Mouse (Mus musculus): ENCODE results near the gene Snx30. TPM values are rescaled to one million over a fixed set of nuclear protein-coding genes. Genes with fewer than 3 reads are reported as not detected.
A peak's percentile ranks its signal among the peaks of the same experiment; 100 is the strongest.

Gene Snx30
- polyA plus RNA-seq, 2 experiments: 1.6 to 2.2 TPM

DNA sequence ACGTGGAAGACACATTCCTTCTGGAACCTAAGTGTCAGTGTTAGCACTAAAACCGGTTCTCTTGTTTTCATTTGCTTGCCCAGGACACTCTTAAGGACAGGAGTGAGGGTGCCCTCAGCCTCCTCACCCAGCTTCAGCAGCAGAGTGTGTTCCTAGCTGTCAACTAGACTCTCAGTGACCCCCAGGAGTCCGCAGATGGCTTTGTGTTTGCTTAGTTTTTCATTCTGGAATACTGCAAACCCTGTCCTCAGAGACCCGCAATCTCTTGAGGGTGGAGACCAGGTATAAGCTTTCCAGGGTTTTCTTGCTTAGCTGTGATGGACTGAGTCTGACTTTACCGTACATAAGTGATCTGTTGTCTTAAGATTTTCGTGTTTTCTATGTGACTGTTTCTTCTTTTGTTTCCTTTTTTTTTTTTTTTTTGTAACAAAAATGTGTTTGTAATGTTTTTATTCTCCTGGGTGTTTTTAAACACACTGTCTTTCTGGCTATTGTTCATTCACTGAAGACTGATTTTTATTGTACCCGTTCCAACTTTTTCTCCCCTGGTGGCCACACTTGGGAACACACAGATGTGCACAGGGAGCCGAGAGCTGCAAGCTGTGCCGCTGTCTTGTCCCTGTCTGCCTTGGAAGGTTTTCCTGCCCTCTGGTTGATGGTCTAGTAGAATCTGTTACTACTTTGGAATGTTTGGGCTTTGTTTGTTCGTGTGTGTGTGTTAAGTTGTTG is 44.8 kb upstream of the Snx30 start:
- no peaks in the 10 kb centered on the region for H3K36me3 ChIP-seq (replicated peaks; ENCODE audit: control insufficient read depth, insufficient read depth, low read depth)
- 59% methylated on average over 10 of the region's 10 CpGs for WGBS (ENCODE audit: insufficient replicate concordance)
- DNase-seq (ENCODE audit: low read depth in 3 of 3, low spot score in 3 of 3) (no peak), ATAC-seq (ENCODE audit: insufficient read depth) (no peak)
- no peaks in the 10 kb centered on the region for H3K9me3 ChIP-seq (ENCODE audit: control insufficient read depth, low read length)
- peaks cover 0 to 4% of the 10 kb centered on the region in 2 experiments; a peak in 2 of 4 replicates for H3K4me1 ChIP-seq (replicated peaks; ENCODE audit: control insufficient read depth in 2 of 2, insufficient read depth in 2 of 2, low read length in 1 of 2)
- H3K27ac ChIP-seq: no peak overlapping the region
- no peak overlapping the region for H3K9ac ChIP-seq (replicated peaks)
- no peak overlapping the region for H3K4me2 ChIP-seq (ENCODE audit: low read depth)
- TF ChIP-seq CTCF (IDR thresholded peaks at IDR 0.05; ENCODE audit: low read depth) (peak; percentile 61), EP300 (IDR thresholded peaks at IDR 0.05; ENCODE audit: low read depth) (no peak)
- no peaks in the 10 kb centered on the region for H3K27me3 ChIP-seq (ENCODE audit: control insufficient read depth, insufficient read depth, low read length)
- H3K4me3 ChIP-seq (ENCODE audit: insufficient read depth in 1 of 2, low read depth in 2 of 2, low read length in 2 of 2): no peak overlapping the region

DNA sequence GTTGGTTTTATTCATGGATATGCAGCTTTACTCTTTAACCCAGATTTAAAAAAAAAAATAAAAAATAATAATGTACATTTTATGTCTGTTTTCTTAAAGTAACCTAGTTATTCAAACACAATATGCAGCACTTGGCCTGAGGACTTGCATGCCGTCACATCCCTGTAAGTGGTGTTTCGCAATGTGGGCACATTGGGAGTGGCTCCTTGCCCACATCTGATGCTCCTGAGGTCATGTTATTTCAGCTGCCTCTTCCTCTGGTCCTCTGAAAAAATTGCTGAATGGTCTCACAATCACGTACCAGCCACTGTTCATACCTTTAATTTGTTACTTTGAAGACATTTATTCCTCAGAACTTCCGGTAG is 44.3 kb upstream of the Snx30 start:
- H3K9me3 ChIP-seq (ENCODE audit: control insufficient read depth, low read length): no peaks in the 10 kb centered on the region
- no peak overlapping the region for H3K9ac ChIP-seq (replicated peaks)
- no peak overlapping the region for H3K4me2 ChIP-seq (ENCODE audit: low read depth)
- 65% methylated on average over 4 of the region's 4 CpGs for WGBS (ENCODE audit: insufficient replicate concordance)
- DNase-seq (ENCODE audit: low read depth in 3 of 3, low spot score in 3 of 3) (no peak), ATAC-seq (ENCODE audit: insufficient read depth) (no peak)
- TF ChIP-seq CTCF (IDR thresholded peaks at IDR 0.05; ENCODE audit: low read depth) (no peak), EP300 (IDR thresholded peaks at IDR 0.05; ENCODE audit: low read depth) (no peak)
- peaks cover 0 to 4% of the 10 kb centered on the region in 2 experiments; a peak in 2 of 4 replicates for H3K4me1 ChIP-seq (replicated peaks; ENCODE audit: control insufficient read depth in 2 of 2, insufficient read depth in 2 of 2, low read length in 1 of 2)
- no peaks in the 10 kb centered on the region for H3K36me3 ChIP-seq (replicated peaks; ENCODE audit: control insufficient read depth, insufficient read depth, low read depth)
- H3K27me3 ChIP-seq (ENCODE audit: control insufficient read depth, insufficient read depth, low read length): no peaks in the 10 kb centered on the region
- H3K4me3 ChIP-seq (ENCODE audit: insufficient read depth in 1 of 2, low read depth in 2 of 2, low read length in 2 of 2): no peak overlapping the region
- H3K27ac ChIP-seq: no peak overlapping the region

- no peak for DNase-seq (ENCODE audit: low read depth in 3 of 3, low spot score in 3 of 3)
- Histone ChIP-seq H3K27ac (no peak overlapping the region), H3K4me3 (ENCODE audit: insufficient read depth in 1 of 2, low read depth in 2 of 2, low read length in 2 of 2) (no peak overlapping the region), H3K36me3 (replicated peaks; ENCODE audit: control insufficient read depth, insufficient read depth, low read depth) (no peaks in the 10 kb centered on the region), H3K4me2 (ENCODE audit: low read depth) (no peak overlapping the region), H3K9ac (replicated peaks) (no peak overlapping the region), H3K27me3 (ENCODE audit: control insufficient read depth, insufficient read depth, low read length) (no peaks in the 10 kb centered on the region), H3K9me3 (ENCODE audit: control insufficient read depth, low read length) (no peaks in the 10 kb centered on the region), H3K4me1 (replicated peaks; ENCODE audit: control insufficient read depth in 2 of 2, insufficient read depth in 2 of 2, low read length in 1 of 2) (peaks cover 0 to 4% of the 10 kb centered on the region in 2 experiments; a peak in 2 of 4 replicates)
- 48% methylated on average over 7 of the region's 7 CpGs for WGBS (ENCODE audit: insufficient replicate concordance)
- ATAC-seq (ENCODE audit: insufficient read depth): no peak
- TF ChIP-seq EP300 (IDR thresholded peaks at IDR 0.05; ENCODE audit: low read depth): no peak
- no peak for TF ChIP-seq CTCF (IDR thresholded peaks at IDR 0.05; ENCODE audit: low read depth)
Measured at GRCm38 (mm10) chr4:59764950-59765349, 40.7 kb upstream of the Snx30 start.

GRCm38 (mm10) chr4:59765385-59766005 is 40.1 kb upstream of the Snx30 start:
- Histone ChIP-seq H3K27ac (no peak overlapping the region), H3K9me3 (ENCODE audit: control insufficient read depth, low read length) (no peaks in the 10 kb centered on the region)
- DNase-seq (ENCODE audit: low read depth in 3 of 3, low spot score in 3 of 3): no peak

DNA sequence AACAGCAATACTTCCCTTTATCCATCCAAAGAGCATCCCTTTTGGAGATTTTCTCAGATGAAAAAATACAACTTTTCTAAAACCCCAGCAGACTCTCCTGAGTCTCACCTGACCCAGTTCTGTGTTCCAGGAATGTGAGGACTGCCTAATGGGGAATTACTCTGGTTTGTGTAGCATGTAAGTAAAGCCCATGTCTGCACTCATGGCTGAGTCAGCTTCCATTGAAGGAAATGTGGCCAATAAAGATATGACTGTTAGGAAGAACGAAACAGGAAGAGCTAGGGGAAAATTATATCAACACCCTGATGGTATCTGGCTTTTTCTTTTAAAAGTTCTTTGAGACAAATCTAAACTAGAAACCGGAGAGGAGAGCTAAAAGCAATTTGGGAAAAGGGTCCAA is 37.9 kb upstream of the Snx30 start:
- Histone ChIP-seq H3K9ac (replicated peaks) (no peak overlapping the region), H3K27ac (no peak overlapping the region), H3K9me3 (ENCODE audit: control insufficient read depth, low read length) (no peaks in the 10 kb centered on the region), H3K36me3 (replicated peaks; ENCODE audit: control insufficient read depth, insufficient read depth, low read depth) (peaks cover 19% of the 10 kb centered on the region), H3K4me2 (ENCODE audit: low read depth) (no peak overlapping the region), H3K4me1 (replicated peaks; ENCODE audit: control insufficient read depth in 2 of 2, insufficient read depth in 2 of 2, low read length in 1 of 2) (peaks cover 0 to 4% of the 10 kb centered on the region in 2 experiments; a peak in 2 of 4 replicates), H3K27me3 (ENCODE audit: control insufficient read depth, insufficient read depth, low read length) (no peaks in the 10 kb centered on the region), H3K4me3 (ENCODE audit: insufficient read depth in 1 of 2, low read depth in 2 of 2, low read length in 2 of 2) (no peak overlapping the region)
- ATAC-seq (ENCODE audit: insufficient read depth) (no peak), DNase-seq (ENCODE audit: low read depth in 3 of 3, low spot score in 3 of 3) (no peak)
- TF ChIP-seq CTCF (IDR thresholded peaks at IDR 0.05; ENCODE audit: low read depth) (no peak), EP300 (IDR thresholded peaks at IDR 0.05; ENCODE audit: low read depth) (no peak)
- 23% methylated on average over 2 of the region's 2 CpGs for WGBS (ENCODE audit: insufficient replicate concordance)

More at GRCm38 (mm10) chr4:59765385-59766005, 40.1 kb upstream of the Snx30 start:
- WGBS (ENCODE audit: insufficient replicate concordance): 51% methylated on average over 7 of the region's 7 CpGs
- peaks cover 1% of the 10 kb centered on the region for H3K36me3 ChIP-seq (replicated peaks; ENCODE audit: control insufficient read depth, insufficient read depth, low read depth)
- no peak overlapping the region for H3K4me3 ChIP-seq (ENCODE audit: insufficient read depth in 1 of 2, low read depth in 2 of 2, low read length in 2 of 2)
- no peak overlapping the region for H3K9ac ChIP-seq (replicated peaks)
- no peak overlapping the region for H3K4me2 ChIP-seq (ENCODE audit: low read depth)
- H3K4me1 ChIP-seq (replicated peaks; ENCODE audit: control insufficient read depth in 2 of 2, insufficient read depth in 2 of 2, low read length in 1 of 2): peaks cover 0 to 4% of the 10 kb centered on the region in 2 experiments; a peak in 2 of 4 replicates
- no peak for TF ChIP-seq EP300 (IDR thresholded peaks at IDR 0.05; ENCODE audit: low read depth)
- TF ChIP-seq CTCF (IDR thresholded peaks at IDR 0.05; ENCODE audit: low read depth): no peak
- no peaks in the 10 kb centered on the region for H3K27me3 ChIP-seq (ENCODE audit: control insufficient read depth, insufficient read depth, low read length)
- no peak for ATAC-seq (ENCODE audit: insufficient read depth)

Measured in liver, embryonic 14.5 days (tissue).